Mouse (Mus musculus): ENCODE measurements around the gene Prkd2. TPM values are rescaled to one million over a fixed set of nuclear protein-coding genes. Genes with fewer than 3 reads are reported as not detected.
A peak's percentile ranks its signal among the peaks of the same experiment; 100 is the strongest.

Gene Prkd2
- total and polyA plus RNA-seq, 3 experiments = 9.8 to 39.0 (median 18.0) TPM

- H3K4me2 ChIP-seq (ENCODE audit: insufficient read depth, low read depth, poor library complexity, severe bottlenecking) = peak overlapping the region; percentile 55
- H3K79me2 ChIP-seq (replicated peaks; ENCODE audit: control insufficient read depth, extremely low read depth, insufficient read depth, poor library complexity, severe bottlenecking) = no peaks in the 10 kb centered on the region
- H3K9ac ChIP-seq (ENCODE audit: insufficient read depth, low read depth) = 0 out of 2 replicates have a peak overlapping the region, but pooled peaks have one; percentile 2
- H3K36me3 ChIP-seq (replicated peaks in 1 of 2; ENCODE audit: control insufficient read depth in 1 of 2, insufficient read depth in 1 of 2, low read length in 1 of 2) = no peaks in the 10 kb centered on the region
- dilution Hi-C loops (cut with MboI; ENCODE audit: extremely low pct_ligation_motif_present, extremely low pct_unique_long_range_greater_than_20kb, low sequenced_read_pairs) (no loop called here), in situ Hi-C loops (cut with MboI; ENCODE audit: low pct_ligation_motif_present, low pct_unique_long_range_greater_than_20kb, low sequenced_read_pairs) (no loop called here)
- H3K9me3 ChIP-seq (replicated peaks; ENCODE audit: low read length) = no peaks in the 10 kb centered on the region
- peaks cover 19 to 54% of the 10 kb centered on the region in 2 experiments for H3K4me1 ChIP-seq (ENCODE audit: control insufficient read depth in 1 of 2, insufficient read depth in 2 of 2)
- no peak overlapping the region for H3K27ac ChIP-seq (ENCODE audit: insufficient read depth, low read depth)
- peaks cover 6% of the 10 kb centered on the region for H3K27me3 ChIP-seq (replicated peaks)
- TF ChIP-seq BHLHE40 (IDR thresholded peaks at IDR 0.05; ENCODE audit: low read depth, low read length) = 0 out of 2 replicates have a peak, but pooled peaks have one; percentile 6
- 0 out of 2 replicates have a peak, but pooled peaks have one; percentile 17 for TF ChIP-seq CHD2 (IDR thresholded peaks at IDR 0.05; ENCODE audit: low read length)
- TF ChIP-seq MAX (IDR thresholded peaks at IDR 0.05; ENCODE audit: low read length) = no peak
- H3K4me3 ChIP-seq (replicated peaks in 1 of 3; ENCODE audit: low read depth in 2 of 3, low read length in 2 of 3, poor library complexity in 1 of 3) = peak overlapping the region in 2 of 3 experiments; percentile 32 to 51
- no peak for DNase-seq (ENCODE audit: extremely low read depth)
Measured at GRCm38 (mm10) chr7:16895511-16895910, 52.8 kb downstream of the Prkd2 start.

GRCm38 (mm10) chr7:16900526-16900925 is 57.8 kb downstream of the Prkd2 start:
- no peak for DNase-seq (ENCODE audit: extremely low read depth)
- dilution Hi-C loops (cut with MboI; ENCODE audit: extremely low pct_ligation_motif_present, extremely low pct_unique_long_range_greater_than_20kb, low sequenced_read_pairs) = no loop called here
- no peak overlapping the region for H3K27ac ChIP-seq (ENCODE audit: insufficient read depth, low read depth)
- no peaks in the 10 kb centered on the region for H3K27me3 ChIP-seq (replicated peaks)
- H3K4me3 ChIP-seq (replicated peaks in 1 of 3; ENCODE audit: low read depth in 2 of 3, low read length in 2 of 3, poor library complexity in 1 of 3) = no peak overlapping the region
- H3K4me1 ChIP-seq (ENCODE audit: control insufficient read depth in 1 of 2, insufficient read depth in 2 of 2) = peaks cover 37 to 68% of the 10 kb centered on the region in 2 experiments
- H3K36me3 ChIP-seq (replicated peaks in 1 of 2; ENCODE audit: control insufficient read depth in 1 of 2, insufficient read depth in 1 of 2, low read length in 1 of 2) = no peaks in the 10 kb centered on the region
- H3K79me2 ChIP-seq (replicated peaks; ENCODE audit: control insufficient read depth, extremely low read depth, insufficient read depth, poor library complexity, severe bottlenecking) = no peaks in the 10 kb centered on the region
- H3K9ac ChIP-seq (ENCODE audit: insufficient read depth, low read depth) = no peak overlapping the region
- no peak overlapping the region for H3K4me2 ChIP-seq (ENCODE audit: insufficient read depth, low read depth, poor library complexity, severe bottlenecking)
- in situ Hi-C loops (cut with MboI; ENCODE audit: low pct_ligation_motif_present, low pct_unique_long_range_greater_than_20kb, low sequenced_read_pairs) = no loop called here
- TF ChIP-seq CTCF (conservative IDR thresholded peaks at IDR 0.05 in 1 of 2, IDR thresholded peaks at IDR 0.05 in 1 of 2; ENCODE audit: low read depth in 2 of 2, low read length in 2 of 2) (no peak), TBP (conservative IDR thresholded peaks at IDR 0.05; ENCODE audit: low read depth, low read length) (0 out of 2 replicates have a peak, but pooled peaks have one; percentile 32), MXI1 (IDR thresholded peaks at IDR 0.05; ENCODE audit: low read depth, low read length) (no peak), E2F4 (IDR thresholded peaks at IDR 0.05; ENCODE audit: insufficient replicate concordance, low read depth, low read length) (no peak), BHLHE40 (IDR thresholded peaks at IDR 0.05; ENCODE audit: low read depth, low read length) (peak; percentile 31), MAX (IDR thresholded peaks at IDR 0.05; ENCODE audit: low read length) (no peak), ETS1 (conservative IDR thresholded peaks at IDR 0.05; ENCODE audit: low read depth, low read length) (0 out of 2 replicates have a peak, but pooled peaks have one; percentile 21)
- H3K9me3 ChIP-seq (replicated peaks; ENCODE audit: low read length) = no peaks in the 10 kb centered on the region

- H3K36me3 ChIP-seq (replicated peaks in 1 of 2; ENCODE audit: control insufficient read depth in 1 of 2, insufficient read depth in 1 of 2, low read length in 1 of 2) = peaks cover 0 to under 1% of the 10 kb centered on the region in 2 experiments
- DNase-seq (ENCODE audit: extremely low read depth) = peak; percentile 86
- dilution Hi-C loops (cut with MboI; ENCODE audit: extremely low pct_ligation_motif_present, extremely low pct_unique_long_range_greater_than_20kb, low sequenced_read_pairs) = no loop called here
- no peak overlapping the region for H3K9ac ChIP-seq (ENCODE audit: insufficient read depth, low read depth)
- no peaks in the 10 kb centered on the region for H3K27me3 ChIP-seq (replicated peaks)
- H3K4me2 ChIP-seq (ENCODE audit: insufficient read depth, low read depth, poor library complexity, severe bottlenecking) = 0 out of 2 replicates have a peak overlapping the region, but pooled peaks have one; percentile 0
- H3K4me1 ChIP-seq (ENCODE audit: control insufficient read depth in 1 of 2, insufficient read depth in 2 of 2) = peaks cover 56 to 82% of the 10 kb centered on the region in 2 experiments
- H3K9me3 ChIP-seq (replicated peaks; ENCODE audit: low read length) = no peaks in the 10 kb centered on the region
- peak overlapping the region; percentile 27; the same call in 1 of the 2 replicates for H3K27ac ChIP-seq (ENCODE audit: insufficient read depth, low read depth)
- no peaks in the 10 kb centered on the region for H3K79me2 ChIP-seq (replicated peaks; ENCODE audit: control insufficient read depth, extremely low read depth, insufficient read depth, poor library complexity, severe bottlenecking)
- H3K4me3 ChIP-seq (replicated peaks in 1 of 3; ENCODE audit: low read depth in 2 of 3, low read length in 2 of 3, poor library complexity in 1 of 3) = no peak overlapping the region
- in situ Hi-C loops (cut with MboI; ENCODE audit: low pct_ligation_motif_present, low pct_unique_long_range_greater_than_20kb, low sequenced_read_pairs) = no loop called here
- TF ChIP-seq GABPA (IDR thresholded peaks at IDR 0.05; ENCODE audit: insufficient replicate concordance, low read depth, low read length) (peak; percentile 30; the same call in 1 of the 2 replicates), ZMIZ1 (IDR thresholded peaks at IDR 0.05; ENCODE audit: low read depth, low read length) (no peak), ELF1 (IDR thresholded peaks at IDR 0.05; ENCODE audit: low read depth, low read length) (no peak), IRF4 (IDR thresholded peaks at IDR 0.05; ENCODE audit: low read depth, low read length) (peak; percentile 20; the same call in 1 of the 2 replicates), SIN3A (IDR thresholded peaks at IDR 0.05; ENCODE audit: low read length) (no peak), UBTF (IDR thresholded peaks at IDR 0.05; ENCODE audit: low read depth, low read length) (no peak), BHLHE40 (IDR thresholded peaks at IDR 0.05; ENCODE audit: low read depth, low read length) (no peak), MAZ (IDR thresholded peaks at IDR 0.05; ENCODE audit: low read depth, low read length) (no peak), POLR2AphosphoS2 (IDR thresholded peaks at IDR 0.05; ENCODE audit: low read depth, low read length) (no peak), TCF12 (IDR thresholded peaks at IDR 0.05; ENCODE audit: low read depth, low read length) (0 out of 2 replicates have a peak, but pooled peaks have one; percentile 20), MAFK (IDR thresholded peaks at IDR 0.05; ENCODE audit: insufficient replicate concordance, low read length) (peak; percentile 78)
Measured at GRCm38 (mm10) chr7:16903439-16903955, 60.8 kb downstream of the Prkd2 start.
